Mouse (Mus musculus) bone marrow macrophage, adult 2 months (primary cell): ENCODE measurements around the gene Ngef. TPM values are rescaled to one million over a fixed set of nuclear protein-coding genes. Genes with fewer than 3 reads are reported as not detected.

Experiments used
- H3K27ac ChIP-seq: 2 replicates; pipeline ENCODE4 v1.5.1; 2012; ENCODE audit warnings: low read depth, low read length; ENCODE audit not compliant: insufficient read depth
- H3K4me1 ChIP-seq: 2 replicates; pipeline ENCODE4 v1.6.1; 2012; ENCODE audit warnings: low read length; ENCODE audit not compliant: control insufficient read depth, insufficient read depth
- H3K4me3 ChIP-seq: 2 replicates; pipeline ENCODE4 v1.5.1; 2012; ENCODE audit warnings: mild to moderate bottlenecking, low read length, moderate library complexity; ENCODE audit not compliant: insufficient read depth
- CTCF ChIP-seq: IDR thresholded peaks from 2 replicates; pipeline ENCODE4 v1.5.1; 2012; ENCODE audit warnings: low read depth, mild to moderate bottlenecking, low read length, moderate library complexity
- POLR2A ChIP-seq: IDR thresholded peaks from 2 replicates; pipeline ENCODE4 v1.6.1; 2012; ENCODE audit warnings: mild to moderate bottlenecking, low read depth, low read length, borderline replicate concordance
- polyA plus RNA-seq: library from polyadenylated mRNA; stranded (reverse); fragments of >200 nt; gene quantifications from 2 replicates; pipeline ENCODE4 v1.2.4, GENCODE M21; 2012; ENCODE audit not compliant: missing spikeins, insufficient read depth, insufficient read length

Ngef gene
- polyA plus RNA-seq, 1 experiment: not detected

DNA sequence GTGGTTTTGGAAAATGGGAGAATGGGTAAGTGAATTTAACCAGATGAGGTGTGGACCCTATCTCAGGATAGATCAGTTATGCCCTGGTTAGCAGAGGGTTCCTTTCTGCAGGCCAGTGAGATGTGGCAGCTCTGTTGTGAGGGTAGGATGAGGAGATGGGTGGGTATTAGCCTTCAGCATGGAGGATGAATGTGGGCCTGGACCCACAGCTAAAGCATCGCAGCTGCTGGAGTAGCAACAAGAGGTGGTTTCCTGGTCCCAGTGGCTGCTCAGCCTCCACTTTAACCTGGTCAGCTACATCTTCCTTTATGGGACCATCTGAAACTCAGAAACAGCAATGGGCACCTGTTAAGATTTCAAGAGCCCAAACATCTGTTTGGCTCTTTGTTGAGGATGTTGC, 117.2 kb downstream of the Ngef start:
- Histone ChIP-seq H3K27ac (no peak overlapping the region), H3K4me3 (no peak overlapping the region), H3K4me1 (no peaks in the 10 kb centered on the region)
- TF ChIP-seq CTCF (no peak), POLR2A (no peak)

DNA sequence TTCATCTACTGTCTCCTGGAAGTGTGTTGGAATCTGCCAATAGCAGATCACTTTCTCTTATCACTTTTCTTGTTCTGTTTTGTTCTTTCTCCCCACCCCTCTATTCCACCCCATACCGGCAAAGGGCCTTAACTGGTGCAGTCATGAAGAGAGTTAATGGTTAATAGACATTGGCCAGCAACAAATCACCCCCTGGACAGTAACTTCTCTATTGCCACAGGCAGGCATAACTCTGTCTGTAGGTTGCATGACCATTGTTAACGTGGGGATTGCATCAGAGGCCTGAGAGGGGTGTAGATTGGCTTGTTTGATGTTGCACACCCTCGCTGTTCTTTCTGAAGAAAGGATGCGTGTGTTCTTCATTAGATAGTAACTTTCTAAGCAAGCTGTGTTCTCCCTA, 124.2 kb downstream of the Ngef start:
- no peak for TF ChIP-seq CTCF
- no peak for TF ChIP-seq POLR2A
- no peak overlapping the region for H3K27ac ChIP-seq
- no peak overlapping the region for H3K4me3 ChIP-seq
- H3K4me1 ChIP-seq: no peaks in the 10 kb centered on the region

DNA sequence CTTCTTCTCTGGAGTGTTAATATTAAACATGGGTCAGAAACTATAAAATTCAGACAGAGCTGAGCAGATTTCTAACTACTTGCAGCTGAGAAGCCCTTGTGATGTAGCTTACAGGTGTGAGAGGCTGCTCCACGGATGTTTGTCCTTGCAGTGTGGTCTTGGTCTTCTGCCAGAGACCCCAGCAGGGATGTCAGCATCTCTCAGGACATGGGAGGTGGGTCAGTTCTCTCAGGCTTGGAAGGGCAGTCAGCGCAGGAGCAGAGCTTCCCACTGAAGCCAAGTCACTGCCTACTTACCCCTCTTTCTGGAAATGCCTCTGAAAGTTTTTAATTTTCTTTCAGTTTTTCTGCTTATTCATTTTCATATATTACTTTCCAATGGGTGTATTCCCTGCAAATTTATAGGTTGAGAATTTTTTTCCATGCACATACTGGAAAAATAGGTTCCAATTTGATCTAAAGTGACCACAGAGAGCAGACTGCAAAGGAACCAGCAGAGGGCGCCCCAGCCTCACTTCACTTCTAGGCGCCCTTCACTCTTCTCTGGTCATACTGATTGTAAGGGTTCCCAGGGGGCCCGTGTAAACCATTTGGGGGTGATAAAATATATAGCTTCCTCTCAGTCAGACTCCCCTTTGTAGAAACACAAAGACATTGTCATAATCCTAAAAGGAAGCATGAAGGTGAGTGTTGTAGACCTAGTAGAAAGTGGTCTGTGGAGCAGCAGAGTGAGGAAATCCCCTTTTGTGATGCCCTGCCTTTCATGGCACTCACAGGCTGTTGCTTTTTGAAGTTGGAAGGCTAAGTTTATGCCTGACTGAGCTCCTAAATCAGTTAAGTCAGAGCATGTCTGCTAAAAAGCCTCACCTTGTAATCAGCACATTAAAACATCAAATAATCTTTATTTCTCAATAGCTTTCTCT, 126.2 kb downstream of the Ngef start:
- Histone ChIP-seq H3K4me1 (no peaks in the 10 kb centered on the region), H3K4me3 (no peak overlapping the region), H3K27ac (no peak overlapping the region)
- TF ChIP-seq CTCF (peak; percentile 82), POLR2A (no peak)

DNA sequence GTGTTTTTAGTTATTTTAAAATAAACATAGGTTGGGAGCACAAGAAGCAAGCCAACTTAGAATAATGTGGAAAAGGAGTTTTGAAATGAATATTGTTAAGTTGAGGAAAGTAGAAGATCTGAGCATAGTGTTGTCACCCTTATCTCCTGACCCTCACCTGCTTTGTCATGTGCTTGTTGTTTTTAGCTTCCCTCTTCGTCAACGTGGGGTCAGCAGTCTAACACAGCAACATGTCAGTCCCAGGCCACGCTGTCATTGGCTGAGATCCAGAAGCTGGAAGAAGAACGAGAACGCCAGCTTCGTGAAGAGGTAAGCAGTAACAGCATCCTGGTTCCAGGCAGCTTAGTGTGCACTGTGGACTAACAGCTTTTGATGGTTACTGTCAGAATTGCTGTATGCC, 137.1 kb downstream of the Ngef start:
- H3K4me1 ChIP-seq: no peaks in the 10 kb centered on the region

DNA sequence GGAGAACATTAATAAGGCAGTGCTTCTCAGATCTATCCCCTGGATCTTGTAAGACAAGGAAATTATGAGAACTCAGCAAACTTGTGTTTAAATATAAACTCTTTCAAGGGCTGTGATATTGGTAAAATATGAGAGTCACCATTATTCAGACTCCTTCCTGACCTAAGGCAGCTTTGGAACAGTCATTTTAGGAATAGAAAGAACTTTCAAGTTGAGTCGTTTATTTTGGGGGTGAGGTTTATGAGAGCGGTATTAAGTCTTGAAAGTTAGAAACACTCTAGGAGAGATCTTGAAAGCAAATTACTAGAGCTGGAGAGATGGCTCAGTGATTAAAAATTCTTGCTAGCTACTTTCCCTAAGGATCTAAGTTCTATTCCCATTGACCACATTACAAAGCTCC, 138.5 kb downstream of the Ngef start:
- H3K4me3 ChIP-seq: no peak overlapping the region
- no peak overlapping the region for H3K27ac ChIP-seq
- TF ChIP-seq POLR2A (no peak), CTCF (no peak)
- no peaks in the 10 kb centered on the region for H3K4me1 ChIP-seq

More for the DNA sequence above, 137.1 kb downstream of the Ngef start:
- Histone ChIP-seq H3K4me3 (no peak overlapping the region), H3K27ac (no peak overlapping the region)
- TF ChIP-seq POLR2A (no peak), CTCF (no peak)

Other genes starting within 250 kb of the Ngef start
- gene Gigyf2, start 246.9 kb downstream of the Ngef start, polyA plus RNA-seq: 35.7 and 44.4 TPM in 2 replicates
- not detected in 2 replicates for gene Kcnj13, start 179.1 kb downstream of the Ngef start, polyA plus RNA-seq
- gene Snorc, start 103.6 kb downstream of the Ngef start, polyA plus RNA-seq: not detected in 2 replicates
- not detected in 2 replicates for gene Neu2, start 64.0 kb downstream of the Ngef start, polyA plus RNA-seq
- 174 and 202 TPM in 2 replicates for gene Inpp5d, start 46.4 kb upstream of the Ngef start, polyA plus RNA-seq
- 25.9 and 28.1 TPM in 2 replicates for gene Atg16l1, start 182.0 kb upstream of the Ngef start, polyA plus RNA-seq
- 0.93 and 1.2 TPM in 2 replicates for gene Sag, start 229.8 kb upstream of the Ngef start, polyA plus RNA-seq